Mouse (Mus musculus): ENCODE measurements around the gene Grip1. TPM values are rescaled to one million over a fixed set of nuclear protein-coding genes. Genes with fewer than 3 reads are reported as not detected.

Grip1 gene
- polyA plus RNA-seq, 1 experiment from 2014 or later = 5.9 TPM

GRCm38 (mm10) chr10:120002149-120002548 lies 548.5 kb downstream of the Grip1 start:
- no peaks in the 10 kb centered on the region for H3K27me3 ChIP-seq (ENCODE audit: control insufficient read depth, insufficient read depth, low read length)
- H3K36me3 ChIP-seq (replicated peaks; ENCODE audit: control insufficient read depth, insufficient read depth, low read depth, low read length) = no peaks in the 10 kb centered on the region
- DNase-seq (ENCODE audit: low spot score) (no peak), ATAC-seq (replicated peaks; ENCODE audit: insufficient number of reproducible peaks, low FRiP score, low TSS enrichment, low read depth) (no peak)
- no peak overlapping the region for H3K4me3 ChIP-seq (ENCODE audit: low read depth, low read length)
- no peaks in the 10 kb centered on the region for H3K9me3 ChIP-seq (replicated peaks; ENCODE audit: control insufficient read depth, low read length)
- no peak overlapping the region for H3K9ac ChIP-seq (replicated peaks; ENCODE audit: low read length)
- no peaks in the 10 kb centered on the region for H3K4me1 ChIP-seq (ENCODE audit: control insufficient read depth, insufficient read depth, low read length)
- no peak overlapping the region for H3K27ac ChIP-seq (replicated peaks; ENCODE audit: low read depth, low read length)
- H3K4me2 ChIP-seq (ENCODE audit: low read depth, low read length) = no peak overlapping the region
- 91% methylated on average over 4 of the region's 4 CpGs for WGBS

- no peaks in the 10 kb centered on the region for H3K9me3 ChIP-seq (replicated peaks; ENCODE audit: control insufficient read depth, low read length)
- H3K27me3 ChIP-seq (ENCODE audit: control insufficient read depth, insufficient read depth, low read length) = no peaks in the 10 kb centered on the region
- no peaks in the 10 kb centered on the region for H3K36me3 ChIP-seq (replicated peaks; ENCODE audit: control insufficient read depth, insufficient read depth, low read depth, low read length)
- DNase-seq (ENCODE audit: low spot score) (no peak), ATAC-seq (replicated peaks; ENCODE audit: insufficient number of reproducible peaks, low FRiP score, low TSS enrichment, low read depth) (no peak)
- WGBS = 92% methylated on average over 7 of the region's 7 CpGs
- no peak overlapping the region for H3K4me2 ChIP-seq (ENCODE audit: low read depth, low read length)
- no peak overlapping the region for H3K27ac ChIP-seq (replicated peaks; ENCODE audit: low read depth, low read length)
- H3K4me3 ChIP-seq (ENCODE audit: low read depth, low read length) = no peak overlapping the region
- H3K4me1 ChIP-seq (ENCODE audit: control insufficient read depth, insufficient read depth, low read length) = no peaks in the 10 kb centered on the region
- no peak overlapping the region for H3K9ac ChIP-seq (replicated peaks; ENCODE audit: low read length)
Measured at GRCm38 (mm10) chr10:120004096-120004495, 550.5 kb downstream of the Grip1 start.

GRCm38 (mm10) chr10:120005581-120005980 lies 552.0 kb downstream of the Grip1 start:
- no peak for ATAC-seq (replicated peaks; ENCODE audit: insufficient number of reproducible peaks, low FRiP score, low TSS enrichment, low read depth)
- H3K9me3 ChIP-seq (replicated peaks; ENCODE audit: control insufficient read depth, low read length) = no peaks in the 10 kb centered on the region
- H3K36me3 ChIP-seq (replicated peaks; ENCODE audit: control insufficient read depth, insufficient read depth, low read depth, low read length) = no peaks in the 10 kb centered on the region
- WGBS = 94% methylated on average over 5 of the region's 5 CpGs
- no peaks in the 10 kb centered on the region for H3K27me3 ChIP-seq (ENCODE audit: control insufficient read depth, insufficient read depth, low read length)
- no peak overlapping the region for H3K27ac ChIP-seq (replicated peaks; ENCODE audit: low read depth, low read length)
- H3K9ac ChIP-seq (replicated peaks; ENCODE audit: low read length) = no peak overlapping the region
- H3K4me3 ChIP-seq (ENCODE audit: low read depth, low read length) = no peak overlapping the region
- no peaks in the 10 kb centered on the region for H3K4me1 ChIP-seq (ENCODE audit: control insufficient read depth, insufficient read depth, low read length)
- DNase-seq (ENCODE audit: low spot score) = no peak
- H3K4me2 ChIP-seq (ENCODE audit: low read depth, low read length) = no peak overlapping the region

- Histone ChIP-seq H3K4me2 (ENCODE audit: low read depth, low read length) (no peak overlapping the region), H3K27me3 (ENCODE audit: control insufficient read depth, insufficient read depth, low read length) (no peaks in the 10 kb centered on the region), H3K27ac (replicated peaks; ENCODE audit: low read depth, low read length) (no peak overlapping the region), H3K9me3 (replicated peaks; ENCODE audit: control insufficient read depth, low read length) (no peaks in the 10 kb centered on the region), H3K4me1 (ENCODE audit: control insufficient read depth, insufficient read depth, low read length) (no peaks in the 10 kb centered on the region), H3K4me3 (ENCODE audit: low read depth, low read length) (no peak overlapping the region), H3K9ac (replicated peaks; ENCODE audit: low read length) (no peak overlapping the region), H3K36me3 (replicated peaks; ENCODE audit: control insufficient read depth, insufficient read depth, low read depth, low read length) (no peaks in the 10 kb centered on the region)
- DNase-seq (ENCODE audit: low spot score) = no peak
- WGBS = 93% methylated on average over 13 of the region's 13 CpGs
- no peak for ATAC-seq (replicated peaks; ENCODE audit: insufficient number of reproducible peaks, low FRiP score, low TSS enrichment, low read depth)
Measured at GRCm38 (mm10) chr10:120012331-120012730, 558.7 kb downstream of the Grip1 start.

- ATAC-seq (replicated peaks; ENCODE audit: insufficient number of reproducible peaks, low FRiP score, low TSS enrichment, low read depth) (no peak), DNase-seq (ENCODE audit: low spot score) (no peak)
- Histone ChIP-seq H3K9ac (replicated peaks; ENCODE audit: low read length) (no peak overlapping the region), H3K4me3 (ENCODE audit: low read depth, low read length) (no peak overlapping the region), H3K27ac (replicated peaks; ENCODE audit: low read depth, low read length) (no peak overlapping the region), H3K9me3 (replicated peaks; ENCODE audit: control insufficient read depth, low read length) (no peaks in the 10 kb centered on the region), H3K36me3 (replicated peaks; ENCODE audit: control insufficient read depth, insufficient read depth, low read depth, low read length) (no peaks in the 10 kb centered on the region), H3K4me2 (ENCODE audit: low read depth, low read length) (no peak overlapping the region), H3K27me3 (ENCODE audit: control insufficient read depth, insufficient read depth, low read length) (no peaks in the 10 kb centered on the region), H3K4me1 (ENCODE audit: control insufficient read depth, insufficient read depth, low read length) (no peaks in the 10 kb centered on the region)
- WGBS = 82% methylated on average over 3 of the region's 3 CpGs
Measured at GRCm38 (mm10) chr10:120015117-120015516, 561.5 kb downstream of the Grip1 start.

- H3K4me1 ChIP-seq (ENCODE audit: control insufficient read depth, insufficient read depth, low read length) = no peaks in the 10 kb centered on the region
- DNase-seq (ENCODE audit: low spot score) = no peak
- H3K9ac ChIP-seq (replicated peaks; ENCODE audit: low read length) = no peak overlapping the region
- no peaks in the 10 kb centered on the region for H3K27me3 ChIP-seq (ENCODE audit: control insufficient read depth, insufficient read depth, low read length)
- ATAC-seq (replicated peaks; ENCODE audit: insufficient number of reproducible peaks, low FRiP score, low TSS enrichment, low read depth) = no peak
- no peaks in the 10 kb centered on the region for H3K9me3 ChIP-seq (replicated peaks; ENCODE audit: control insufficient read depth, low read length)
- H3K4me2 ChIP-seq (ENCODE audit: low read depth, low read length) = no peak overlapping the region
- no peaks in the 10 kb centered on the region for H3K36me3 ChIP-seq (replicated peaks; ENCODE audit: control insufficient read depth, insufficient read depth, low read depth, low read length)
- 78% methylated on average over 10 of the region's 10 CpGs for WGBS
- no peak overlapping the region for H3K27ac ChIP-seq (replicated peaks; ENCODE audit: low read depth, low read length)
- H3K4me3 ChIP-seq (ENCODE audit: low read depth, low read length) = no peak overlapping the region
Measured at GRCm38 (mm10) chr10:120026437-120026836, 572.8 kb downstream of the Grip1 start.

GRCm38 (mm10) chr10:120030901-120031300 lies 577.3 kb downstream of the Grip1 start:
- no peak overlapping the region for H3K4me3 ChIP-seq (ENCODE audit: low read depth, low read length)
- H3K27ac ChIP-seq (replicated peaks; ENCODE audit: low read depth, low read length) = no peak overlapping the region
- ATAC-seq (replicated peaks; ENCODE audit: insufficient number of reproducible peaks, low FRiP score, low TSS enrichment, low read depth) (no peak), DNase-seq (ENCODE audit: low spot score) (no peak)
- H3K4me1 ChIP-seq (ENCODE audit: control insufficient read depth, insufficient read depth, low read length) = no peaks in the 10 kb centered on the region
- no peaks in the 10 kb centered on the region for H3K9me3 ChIP-seq (replicated peaks; ENCODE audit: control insufficient read depth, low read length)
- no peak overlapping the region for H3K9ac ChIP-seq (replicated peaks; ENCODE audit: low read length)
- no peaks in the 10 kb centered on the region for H3K27me3 ChIP-seq (ENCODE audit: control insufficient read depth, insufficient read depth, low read length)
- no peaks in the 10 kb centered on the region for H3K36me3 ChIP-seq (replicated peaks; ENCODE audit: control insufficient read depth, insufficient read depth, low read depth, low read length)
- no peak overlapping the region for H3K4me2 ChIP-seq (ENCODE audit: low read depth, low read length)
- 92% methylated on average over 6 of the region's 6 CpGs for WGBS

- H3K4me2 ChIP-seq (ENCODE audit: low read depth, low read length) = no peak overlapping the region
- no peak for DNase-seq (ENCODE audit: low spot score)
- no peaks in the 10 kb centered on the region for H3K9me3 ChIP-seq (replicated peaks; ENCODE audit: control insufficient read depth, low read length)
- no peak overlapping the region for H3K4me3 ChIP-seq (ENCODE audit: low read depth, low read length)
- no peaks in the 10 kb centered on the region for H3K4me1 ChIP-seq (ENCODE audit: control insufficient read depth, insufficient read depth, low read length)
- WGBS = 90% methylated on average over 8 of the region's 8 CpGs
- no peak for ATAC-seq (replicated peaks; ENCODE audit: insufficient number of reproducible peaks, low FRiP score, low TSS enrichment, low read depth)
- H3K9ac ChIP-seq (replicated peaks; ENCODE audit: low read length) = no peak overlapping the region
- no peaks in the 10 kb centered on the region for H3K27me3 ChIP-seq (ENCODE audit: control insufficient read depth, insufficient read depth, low read length)
- no peak overlapping the region for H3K27ac ChIP-seq (replicated peaks; ENCODE audit: low read depth, low read length)
- H3K36me3 ChIP-seq (replicated peaks; ENCODE audit: control insufficient read depth, insufficient read depth, low read depth, low read length) = no peaks in the 10 kb centered on the region
Measured at GRCm38 (mm10) chr10:120031316-120031715, 577.7 kb downstream of the Grip1 start.
